In genomic region chr16:92674121-92674816, GRCm38 (mm10) we compare ENCODE assay signal across 18 mouse cellular contexts.
DNase-seq lines count a peak whose midpoint lies in the region; ATAC-seq and TF ChIP-seq lines count a peak whose summit lies in the region.
"Had no signal": no experiment of that assay in that cellular context is flagged by ENCODE, and none has a peak within 500 bp of the region (broad histone marks: within the 10 kb centered on the region; RNA-seq: fewer than 3 reads in every experiment).

No protein-coding gene starts in this region.

- H3K9ac ChIP-seq in heart, embryonic 14.5 days (ENCODE audit: low read length), result no peak overlapping the region
- no peak overlapping the region for H3K9ac ChIP-seq in lung, embryonic 14.5 days
- H3K9ac ChIP-seq: hindbrain, embryonic 13.5 days; stomach, embryonic 15.5 days had no signal

- H3K27ac ChIP-seq in heart, embryonic 14.5 days (replicated peaks in 1 of 2; ENCODE audit: control insufficient read depth in 1 of 2, insufficient read depth in 1 of 2, low read depth in 2 of 2, low read length in 2 of 2), result no peak overlapping the region
- H3K27ac ChIP-seq in lung, embryonic 14.5 days (ENCODE audit: low read depth), result peak overlapping the region; percentile 79
- peak overlapping the region; percentile 95 for H3K27ac ChIP-seq in macrophage
- H3K27ac ChIP-seq in gastrocnemius, adult 2 months, result no peak overlapping the region
- H3K27ac ChIP-seq: heart, adult 2 months; hindbrain, embryonic 13.5 days; stomach, embryonic 15.5 days had no signal

- H3K79me2 ChIP-seq in macrophage (ENCODE audit: inconsistent target), result peaks cover 88% of the 10 kb centered on the region

- H3K9me3 ChIP-seq in heart, embryonic 14.5 days (ENCODE audit: control insufficient read depth, low read length), result no peaks in the 10 kb centered on the region
- no peaks in the 10 kb centered on the region for H3K9me3 ChIP-seq in lung, embryonic 14.5 days (ENCODE audit: low read depth, low read length)
- H3K9me3 ChIP-seq: hindbrain, embryonic 13.5 days; stomach, embryonic 15.5 days had no signal

- TF ChIP-seq CTCF in lung, embryonic 14.5 days (IDR thresholded peaks at IDR 0.05; ENCODE audit: low read depth), result no peak
- no peak for TF ChIP-seq CTCF in gastrocnemius, adult 2 months (IDR thresholded peaks at IDR 0.05)

- H3K4me2 ChIP-seq in heart, embryonic 14.5 days (ENCODE audit: low read length), result peak overlapping the region; percentile 2; the same call in 1 of the 2 replicates
- peak overlapping the region; percentile 19; the same call in 1 of the 2 replicates for H3K4me2 ChIP-seq in lung, embryonic 14.5 days
- H3K4me2 ChIP-seq: hindbrain, embryonic 13.5 days; stomach, embryonic 15.5 days had no signal

- H3K36me3 ChIP-seq in heart, embryonic 14.5 days (ENCODE audit: control insufficient read depth, insufficient read depth, low read length), result no peaks in the 10 kb centered on the region
- H3K36me3 ChIP-seq in lung, embryonic 14.5 days (ENCODE audit: insufficient read depth), result no peaks in the 10 kb centered on the region
- peaks cover 22% of the 10 kb centered on the region; the same call in 1 of the 2 replicates for H3K36me3 ChIP-seq in macrophage (ENCODE audit: inconsistent target)
- H3K36me3 ChIP-seq: hindbrain, embryonic 13.5 days; stomach, embryonic 15.5 days had no signal

- DNase-seq in heart, postnatal 25 days (ENCODE audit: low spot score), result no peak
- DNase-seq in fat pad, adult 2 months (ENCODE audit: extremely low read depth, low read depth, low spot score), result peak; percentile 74
- peak; percentile 56 for DNase-seq in lung, embryonic 14.5 days
- no peak for DNase-seq in gastrocnemius, adult 2 months
- DNase-seq in right cerebral cortex, postnatal 10 days (ENCODE audit: low spot score in 2 of 2), result no peak
- DNase-seq: cerebellum, adult 8-10 months; heart, adult 2 months; heart, postnatal 14 days; kidney, adult 8-10 months; kidney, postnatal 25 days; liver had no signal

- WGBS in heart, embryonic 14.5 days, result 47% methylated on average over 18 of the region's 18 CpGs
- 54% methylated on average over 18 of the region's 18 CpGs for WGBS in lung, embryonic 14.5 days
- WGBS in macrophage (ENCODE audit: missing documents), result 93% methylated on average over 17 of the region's 18 CpGs

- intact Hi-C loops in heart, postnatal 25 days (cut with DNase I), result no loop called here
- intact Hi-C loops in gastrocnemius, adult 2 months (cut with DNase I), result no loop called here

- peaks cover 8 to 12% of the 10 kb centered on the region in 2 experiments; a peak in 3 of 4 replicates for H3K4me1 ChIP-seq in heart, embryonic 14.5 days (ENCODE audit: control insufficient read depth in 2 of 2, insufficient read depth in 2 of 2, low read length in 2 of 2)
- H3K4me1 ChIP-seq in lung, embryonic 14.5 days (ENCODE audit: insufficient read depth), result no peaks in the 10 kb centered on the region; the same call in 1 of the 2 replicates
- H3K4me1 ChIP-seq: hindbrain, embryonic 13.5 days had no signal

- H3K27me3 ChIP-seq in heart, embryonic 14.5 days (ENCODE audit: control insufficient read depth, insufficient read depth, low read length), result peaks cover 6% of the 10 kb centered on the region; the same call in 1 of the 2 replicates
- no peaks in the 10 kb centered on the region for H3K27me3 ChIP-seq in lung, embryonic 14.5 days (ENCODE audit: insufficient read depth, low read length)
- H3K27me3 ChIP-seq: stomach, embryonic 15.5 days had no signal

- ATAC-seq in heart, embryonic 14.5 days (ENCODE audit: insufficient number of reproducible peaks, insufficient read depth, low FRiP score, low read depth), result no peak
- ATAC-seq in lung, embryonic 14.5 days (ENCODE audit: insufficient read depth), result peak; percentile 66; the same call in 1 of the 2 replicates
- ATAC-seq in erythroid progenitor cell, adult 5-6 weeks (replicated peaks; ENCODE audit: low FRiP score, poor library complexity, severe bottlenecking), result no peak
- ATAC-seq: inflammation-experienced regulatory T-cells, adult 6 months; midbrain, embryonic 16.5 days had no signal

- H3K4me3 ChIP-seq in heart, embryonic 14.5 days (ENCODE audit: control insufficient read depth in 1 of 2, insufficient read depth in 1 of 2, low read depth in 1 of 2, low read length in 2 of 2), result no peak overlapping the region
- H3K4me3 ChIP-seq in lung, embryonic 14.5 days (ENCODE audit: low read depth, low read length), result no peak overlapping the region
- no peak overlapping the region for H3K4me3 ChIP-seq in macrophage (ENCODE audit: inconsistent target)
- H3K4me3 ChIP-seq in gastrocnemius, adult 2 months, result no peak overlapping the region
- H3K4me3 ChIP-seq: heart, adult 2 months; hindbrain, embryonic 13.5 days; stomach, embryonic 15.5 days had no signal

Comparison
In these comparisons a context has a peak if more than half of its experiments do, and no peak if none do; other contexts are left out.
1. H3K27ac ChIP-seq: peak in lung, embryonic 14.5 days (single experiment) and macrophage (single experiment); none in heart, embryonic 14.5 days (0 of 2) and gastrocnemius, adult 2 months (single experiment).
2. DNase-seq: peak in fat pad, adult 2 months (single experiment) and lung, embryonic 14.5 days (single experiment); none in heart, postnatal 25 days (single experiment), gastrocnemius, adult 2 months (single experiment) and right cerebral cortex, postnatal 10 days (0 of 2).